Mouse (Mus musculus): Measurements from ENCODE around the gene B4galt3. TPM values are rescaled to one million over a fixed set of nuclear protein-coding genes. Genes with fewer than 3 reads are reported as not detected.
A peak's percentile ranks its signal among the peaks of the same experiment; 100 is the strongest.

B4galt3 gene
- polyA plus RNA-seq (2016; fragmentation: Nextera tagmentation; extraction: Ambion mirVana): 53.3 and 62.4 TPM in 2 replicates

DNA sequence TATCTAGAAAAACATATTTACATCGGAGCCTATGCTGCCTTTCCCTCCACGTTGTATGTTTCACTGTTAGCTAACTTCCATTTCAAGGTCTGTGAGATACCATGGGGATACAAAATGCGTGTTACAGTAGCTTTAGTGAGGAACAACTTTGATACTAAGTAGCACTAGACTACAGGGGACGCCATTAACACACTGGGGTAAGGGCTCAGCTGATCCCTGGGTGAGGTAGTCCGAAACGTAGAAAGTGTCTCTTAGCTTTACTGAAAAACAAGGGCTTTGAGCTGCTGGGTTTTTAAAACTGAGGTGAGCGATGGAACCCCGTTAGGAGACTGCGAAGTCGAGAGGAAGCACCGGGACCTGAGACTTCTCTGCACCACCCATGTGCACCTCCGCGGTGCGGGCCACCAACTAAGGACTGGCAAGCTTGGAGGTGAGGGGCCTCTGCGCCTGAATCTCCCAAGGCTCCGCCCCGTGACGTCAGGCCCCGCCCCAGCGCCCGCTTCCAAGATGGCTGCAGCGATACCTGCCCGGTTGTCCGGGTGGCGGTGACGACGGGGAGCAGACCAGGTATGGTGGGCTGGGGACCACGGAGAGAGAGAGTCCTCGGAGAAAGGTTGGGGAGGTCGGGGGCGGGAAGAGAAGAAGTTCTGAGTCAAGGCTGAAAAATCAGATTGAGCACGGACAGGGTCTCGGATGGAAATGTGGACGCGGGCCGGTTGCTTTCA is at the start of gene B4galt3:
Gene B4galt3 (plus strand): TSS at position 481 of the 725 bp plus-strand sequence.
- Histone ChIP-seq H3K4me3 (peak within 1 kb of the TSS; percentile 86), H3K27ac (peak within 1 kb of the TSS; percentile 92), H3K27me3 (ENCODE audit: insufficient read depth, poor library complexity, severe bottlenecking) (no peaks in the 10 kb centered on the region), H3K4me1 (peaks cover 21% of the 10 kb centered on the region), H3K36me3 (peaks cover 33% of the 10 kb centered on the region), H3K9me3 (no peaks in the 10 kb centered on the region)
- 3% methylated on average over 36 of the region's 36 CpGs for WGBS
- DNase-seq (ENCODE audit: low spot score): peak; percentile 97

DNA sequence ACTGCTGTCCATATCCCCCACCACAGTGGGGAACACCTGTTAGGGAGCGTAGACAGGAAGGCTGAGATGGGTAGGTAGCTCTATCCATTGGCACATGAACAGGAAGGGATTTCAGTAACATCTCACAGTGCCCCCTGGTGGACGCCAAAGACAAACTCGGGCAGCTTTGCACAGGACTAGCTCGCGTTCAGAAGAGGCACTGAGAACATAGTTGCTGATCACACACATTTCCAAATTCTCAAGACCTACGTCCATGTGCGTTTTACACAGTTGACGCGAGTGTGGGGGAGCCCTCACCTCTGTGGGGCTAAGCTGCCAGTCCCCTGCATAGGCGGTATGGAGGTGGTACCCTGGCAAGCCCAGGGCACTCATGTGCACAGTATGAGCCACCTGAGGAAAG is 49.3 kb upstream of the B4galt3 start:
- Histone ChIP-seq H3K9me3 (no peaks in the 10 kb centered on the region), H3K27ac (no peak overlapping the region), H3K27me3 (ENCODE audit: insufficient read depth, poor library complexity, severe bottlenecking) (no peaks in the 10 kb centered on the region), H3K36me3 (peaks cover 31% of the 10 kb centered on the region), H3K4me1 (peaks cover 23% of the 10 kb centered on the region), H3K4me3 (peak overlapping the region; percentile 77)
- DNase-seq (ENCODE audit: low spot score): peak; percentile 91
- WGBS: 9% methylated on average over 10 of the region's 10 CpGs

DNA sequence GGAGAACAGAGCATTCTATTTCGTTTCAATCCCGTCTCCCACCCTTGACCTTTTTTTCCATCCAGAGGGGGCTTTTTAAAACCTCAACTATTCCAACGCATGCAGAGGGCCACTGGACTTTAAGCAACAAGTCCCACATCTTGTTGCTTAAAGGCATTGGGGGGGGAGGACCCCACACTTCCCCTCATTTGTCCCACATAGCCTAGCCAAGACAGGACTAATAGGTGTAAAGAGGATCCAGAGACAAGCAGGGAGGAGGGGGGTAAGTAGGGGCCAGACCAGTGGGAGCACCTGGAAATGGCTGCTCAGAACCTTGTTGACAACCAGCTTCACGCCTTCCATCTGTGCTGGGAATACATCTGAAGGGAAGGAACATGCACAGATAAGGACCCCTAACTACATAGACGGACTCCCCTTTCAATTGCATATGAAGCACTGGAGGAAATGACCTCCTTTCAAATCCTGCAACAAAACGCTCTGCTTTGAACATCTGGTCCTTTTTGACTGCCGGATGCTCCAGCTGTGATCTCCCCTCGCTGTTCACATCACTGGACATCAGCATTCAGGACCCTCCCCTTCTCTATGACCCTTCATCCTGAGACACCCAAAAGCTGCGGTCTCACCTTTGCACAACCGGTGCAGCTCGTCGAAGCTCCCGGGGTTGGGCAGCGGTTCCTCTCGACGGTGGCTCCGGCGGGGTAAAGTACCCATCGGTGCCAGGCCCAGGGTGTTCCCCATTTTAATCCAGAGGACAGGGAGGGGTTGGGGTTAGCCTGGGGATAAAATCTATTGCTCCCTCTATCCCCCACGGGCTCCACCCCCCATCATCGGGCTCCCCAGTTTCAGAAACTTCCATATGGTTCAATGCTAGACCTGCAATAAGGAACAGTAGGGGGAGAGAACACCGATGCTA is 48.6 kb upstream of the B4galt3 start:
- H3K27ac ChIP-seq: peak overlapping the region; percentile 91
- H3K4me1 ChIP-seq: peaks cover 17% of the 10 kb centered on the region
- DNase-seq (ENCODE audit: low spot score): no peak
- 7% methylated on average over 22 of the region's 22 CpGs for WGBS
- H3K4me3 ChIP-seq: peak overlapping the region; percentile 77
- peaks cover 31% of the 10 kb centered on the region for H3K36me3 ChIP-seq
- H3K9me3 ChIP-seq: no peaks in the 10 kb centered on the region
- H3K27me3 ChIP-seq (ENCODE audit: insufficient read depth, poor library complexity, severe bottlenecking): no peaks in the 10 kb centered on the region

DNA sequence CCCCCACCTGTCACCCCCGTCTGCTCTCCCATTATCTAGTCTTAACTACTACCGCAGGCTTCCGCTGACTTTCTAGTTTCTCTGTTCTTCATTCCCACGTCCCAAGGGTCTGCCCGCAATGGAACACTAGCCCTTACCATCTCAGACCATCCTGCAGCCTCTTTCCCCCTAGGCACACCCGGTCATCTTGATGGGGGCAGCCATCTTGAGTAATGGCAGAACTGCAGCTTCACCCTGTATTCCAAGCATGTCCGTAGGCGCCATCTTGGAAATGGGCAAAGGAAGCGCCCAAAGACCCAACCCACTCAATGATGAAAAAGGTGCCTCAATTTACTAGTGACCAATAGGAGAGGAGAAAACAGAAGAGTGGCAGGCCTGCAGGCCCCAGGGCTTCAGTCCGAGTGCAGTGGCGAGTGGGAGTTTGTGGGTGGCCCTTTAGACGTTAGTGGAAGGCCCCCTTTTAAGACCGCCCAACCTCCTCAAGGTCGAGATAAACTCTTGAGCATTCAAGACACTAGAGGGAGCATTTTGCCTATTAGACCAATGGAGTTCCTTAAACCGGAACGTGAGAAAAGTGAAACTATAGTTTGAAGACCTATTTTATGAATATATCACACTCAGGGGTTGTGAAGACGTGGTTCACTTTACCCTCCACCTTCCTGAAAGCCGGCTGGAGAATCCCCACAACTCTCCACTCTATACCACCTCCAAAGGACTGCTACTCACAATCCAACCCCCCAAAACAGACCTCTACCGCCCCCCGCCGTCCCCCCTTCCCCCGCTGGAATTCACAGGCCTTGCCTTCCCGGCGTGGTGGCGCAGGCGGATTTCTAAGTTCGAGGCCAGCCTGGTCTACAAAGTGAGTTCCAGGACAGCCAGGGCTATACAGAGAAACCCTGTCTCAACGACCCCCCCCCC is 47.6 kb upstream of the B4galt3 start, which contains the start of gene Tomm40l:
Gene Tomm40l (minus strand): TSS at position 277 of the 918 bp plus-strand sequence.
- DNase-seq (ENCODE audit: low spot score): peak; percentile 99
- H3K27ac ChIP-seq: peak within 1 kb of the TSS; percentile 91
- peaks cover 16% of the 10 kb centered on the region for H3K4me1 ChIP-seq
- no peaks in the 10 kb centered on the region for H3K27me3 ChIP-seq (ENCODE audit: insufficient read depth, poor library complexity, severe bottlenecking)
- H3K9me3 ChIP-seq: no peaks in the 10 kb centered on the region
- H3K4me3 ChIP-seq: peak within 1 kb of the TSS; percentile 77
- H3K36me3 ChIP-seq: peaks cover 28% of the 10 kb centered on the region
- 2% methylated on average over 28 of the region's 28 CpGs for WGBS

DNA sequence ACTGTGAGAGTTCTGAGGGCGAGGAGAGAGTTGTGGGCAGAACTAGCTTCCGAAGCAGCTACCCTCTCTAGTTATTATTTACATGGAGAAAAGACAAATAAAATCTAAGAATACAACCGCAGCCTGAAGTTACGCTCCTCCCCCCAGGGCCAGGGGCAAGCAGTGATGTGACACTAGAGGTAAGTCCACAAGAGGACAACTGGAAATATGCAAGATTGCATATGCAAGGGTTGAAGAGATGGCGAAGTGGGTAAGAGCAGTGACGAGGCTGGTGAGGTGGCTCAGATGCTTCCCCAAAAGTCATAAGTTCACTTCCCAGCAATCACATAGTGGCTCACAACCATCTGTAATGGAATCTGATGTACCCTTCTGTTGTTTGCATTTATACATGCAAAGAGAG is 47.0 kb upstream of the B4galt3 start:
- Histone ChIP-seq H3K27me3 (ENCODE audit: insufficient read depth, poor library complexity, severe bottlenecking) (no peaks in the 10 kb centered on the region), H3K27ac (peak overlapping the region; percentile 91), H3K4me3 (peak overlapping the region; percentile 77), H3K36me3 (peaks cover 21% of the 10 kb centered on the region), H3K4me1 (peaks cover 16% of the 10 kb centered on the region), H3K9me3 (no peaks in the 10 kb centered on the region)
- 84% methylated on average over 6 of the region's 6 CpGs for WGBS
- no peak for DNase-seq (ENCODE audit: low spot score)

DNA sequence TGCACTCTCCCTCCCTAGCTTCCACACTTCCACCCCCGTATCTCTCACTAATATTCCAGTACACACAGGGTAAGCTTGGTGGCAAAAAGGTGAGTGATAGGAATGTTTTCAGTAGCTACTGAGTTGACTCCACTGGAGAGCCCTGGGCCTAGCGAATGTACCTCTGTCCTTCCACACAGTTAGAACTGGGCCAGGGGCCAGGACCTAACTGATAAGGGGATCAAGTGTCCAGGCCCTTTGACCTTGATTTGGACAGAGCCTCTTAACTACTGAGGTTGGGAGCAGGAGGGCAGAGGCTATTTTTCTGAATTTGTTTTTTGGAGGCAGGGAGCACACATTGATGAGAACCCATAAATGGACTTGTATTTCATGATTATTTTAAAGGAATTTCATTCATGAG is 46.3 kb upstream of the B4galt3 start:
- Histone ChIP-seq H3K4me3 (no peak overlapping the region), H3K9me3 (no peaks in the 10 kb centered on the region), H3K27ac (0 out of 2 replicates have a peak overlapping the region, but pooled peaks have one; percentile 16), H3K36me3 (peaks cover 15% of the 10 kb centered on the region), H3K4me1 (peaks cover 16% of the 10 kb centered on the region), H3K27me3 (ENCODE audit: insufficient read depth, poor library complexity, severe bottlenecking) (no peaks in the 10 kb centered on the region)
- WGBS: 64% methylated on average over 2 of the region's 2 CpGs
- no peak for DNase-seq (ENCODE audit: low spot score)

DNA sequence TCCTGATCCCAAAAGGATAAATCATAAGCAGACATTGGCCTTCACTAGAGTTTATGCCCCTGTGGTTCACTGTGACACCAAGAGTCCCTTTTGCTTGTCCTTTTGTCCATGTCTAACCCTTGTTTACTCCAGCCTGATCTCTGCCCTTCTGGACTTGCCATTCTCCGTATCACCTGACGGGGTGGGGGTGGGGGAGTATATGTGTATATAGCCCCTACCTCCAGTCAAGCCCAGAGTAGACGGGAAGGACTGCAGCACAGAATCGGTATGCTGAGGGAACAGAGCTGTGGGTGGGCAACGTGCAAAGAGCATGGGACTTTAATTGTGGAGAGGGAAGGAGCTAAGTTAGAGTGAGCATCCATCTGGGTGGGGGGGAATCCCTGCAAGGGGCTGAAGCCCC is 45.3 kb upstream of the B4galt3 start, which contains the start of gene Apoa2:
Gene Apoa2 (plus strand): TSS at position 198 of the 400 bp plus-strand sequence.
- WGBS: 79% methylated on average over 5 of the region's 5 CpGs
- Histone ChIP-seq H3K4me1 (peaks cover 20% of the 10 kb centered on the region), H3K9me3 (no peaks in the 10 kb centered on the region), H3K36me3 (peaks cover 4% of the 10 kb centered on the region), H3K4me3 (no peak within 1 kb of the TSS; the same call in 1 of the 2 replicates), H3K27ac (0 out of 2 replicates have a peak within 1 kb of the TSS, but pooled peaks have one; percentile 16), H3K27me3 (ENCODE audit: insufficient read depth, poor library complexity, severe bottlenecking) (no peaks in the 10 kb centered on the region)
- no peak for DNase-seq (ENCODE audit: low spot score)

DNA sequence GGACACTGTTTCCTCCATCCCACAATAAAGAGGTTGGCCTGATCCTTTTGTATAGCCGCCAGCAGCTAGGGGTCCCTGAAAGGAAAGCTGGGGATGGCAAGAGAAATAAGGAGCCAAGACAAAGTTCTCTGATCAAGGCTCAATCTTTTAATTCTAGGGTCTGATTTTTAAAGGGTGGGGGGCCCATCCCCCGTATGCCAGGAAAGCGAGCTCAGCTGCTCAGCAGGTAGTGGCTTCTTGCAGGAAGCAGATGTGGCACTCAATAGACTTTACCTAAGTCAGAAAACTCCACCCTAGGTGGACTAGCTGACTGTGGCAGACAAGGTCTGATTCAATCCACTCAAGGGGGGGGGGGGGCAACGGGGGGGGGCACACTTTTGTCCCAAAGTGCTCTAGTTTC is 43.3 kb upstream of the B4galt3 start:
- Histone ChIP-seq H3K4me1 (peaks cover 11% of the 10 kb centered on the region), H3K9me3 (no peaks in the 10 kb centered on the region), H3K27me3 (ENCODE audit: insufficient read depth, poor library complexity, severe bottlenecking) (no peaks in the 10 kb centered on the region), H3K4me3 (no peak overlapping the region), H3K27ac (no peak overlapping the region), H3K36me3 (no peaks in the 10 kb centered on the region)
- 59% methylated on average over 4 of the region's 4 CpGs for WGBS
- DNase-seq (ENCODE audit: low spot score): no peak

DNA sequence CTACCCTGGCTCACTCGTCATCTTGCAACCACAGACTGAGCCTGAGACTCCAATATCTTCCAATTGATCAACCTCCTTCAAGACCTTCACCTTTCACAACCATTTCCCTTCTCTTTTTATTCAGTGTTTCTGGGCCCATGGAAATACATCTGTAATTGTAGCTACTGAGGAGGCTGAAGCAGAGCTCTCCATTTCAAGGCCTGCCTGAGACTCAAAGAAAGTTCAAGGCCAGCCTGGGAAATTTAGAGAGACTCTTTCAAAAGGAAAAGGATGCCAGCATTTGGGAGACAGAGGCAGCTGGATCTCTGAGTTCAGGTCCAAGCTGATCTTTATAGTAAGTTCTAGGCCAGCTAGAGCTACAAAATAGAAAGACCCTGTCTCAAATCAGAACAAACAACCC is 42.2 kb upstream of the B4galt3 start:
- H3K4me1 ChIP-seq: peaks cover 10% of the 10 kb centered on the region
- 77% methylated on average over 1 of the region's 1 CpGs for WGBS
- H3K36me3 ChIP-seq: no peaks in the 10 kb centered on the region
- H3K4me3 ChIP-seq: no peak overlapping the region
- H3K9me3 ChIP-seq: no peaks in the 10 kb centered on the region
- no peak overlapping the region for H3K27ac ChIP-seq
- DNase-seq (ENCODE audit: low spot score): no peak
- H3K27me3 ChIP-seq (ENCODE audit: insufficient read depth, poor library complexity, severe bottlenecking): no peaks in the 10 kb centered on the region

DNA sequence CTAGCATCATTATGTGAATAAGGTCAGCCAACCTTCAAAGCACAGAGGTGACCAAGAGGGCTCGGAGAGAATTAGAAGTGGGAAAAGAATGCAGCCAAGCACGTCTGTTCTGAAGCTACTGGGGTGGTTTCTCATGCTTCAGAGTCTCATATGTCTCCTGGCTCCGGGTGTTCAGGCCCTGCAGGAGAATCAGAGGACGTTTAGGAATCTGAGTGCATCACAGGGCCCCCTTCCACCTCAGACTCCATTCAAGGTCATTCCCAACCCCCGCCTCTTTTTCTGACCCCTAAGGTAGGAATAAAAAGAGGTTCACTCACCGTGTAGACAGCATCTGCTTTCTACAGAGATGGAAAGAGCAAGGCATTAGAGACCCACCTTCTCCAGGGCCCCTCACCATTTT is 40.4 kb upstream of the B4galt3 start:
- Histone ChIP-seq H3K36me3 (peaks cover 12% of the 10 kb centered on the region), H3K27me3 (ENCODE audit: insufficient read depth, poor library complexity, severe bottlenecking) (no peaks in the 10 kb centered on the region), H3K4me1 (peaks cover 25% of the 10 kb centered on the region), H3K27ac (no peak overlapping the region; the same call in none of the 2 replicates), H3K4me3 (no peak overlapping the region), H3K9me3 (no peaks in the 10 kb centered on the region)
- 62% methylated on average over 6 of the region's 6 CpGs for WGBS
- DNase-seq (ENCODE audit: low spot score): no peak

DNA sequence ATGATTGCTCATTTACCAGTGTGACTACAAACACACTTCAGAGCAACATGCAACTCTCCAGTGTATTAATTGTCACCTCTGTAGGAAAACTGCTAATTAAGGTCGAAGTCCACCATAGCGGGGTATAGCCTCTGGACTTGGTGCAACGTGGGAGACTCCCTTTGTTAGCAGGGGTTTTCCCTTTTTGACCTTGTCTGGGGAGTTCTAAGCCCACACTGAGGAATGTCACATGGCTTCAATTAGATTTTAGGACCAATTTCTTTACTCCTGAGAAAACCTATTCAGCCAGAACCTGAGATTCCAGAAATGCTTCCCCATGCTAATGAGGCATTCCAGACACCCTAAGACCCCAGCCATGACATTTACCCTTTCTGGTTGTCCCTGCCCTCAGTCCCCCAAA is 39.9 kb upstream of the B4galt3 start:
- no peaks in the 10 kb centered on the region for H3K27me3 ChIP-seq (ENCODE audit: insufficient read depth, poor library complexity, severe bottlenecking)
- peaks cover 25% of the 10 kb centered on the region for H3K4me1 ChIP-seq
- H3K27ac ChIP-seq: peak overlapping the region; percentile 16; the same call in 1 of the 2 replicates
- 78% methylated on average over 3 of the region's 3 CpGs for WGBS
- DNase-seq (ENCODE audit: low spot score): no peak
- no peaks in the 10 kb centered on the region for H3K9me3 ChIP-seq
- H3K36me3 ChIP-seq: peaks cover 16% of the 10 kb centered on the region
- H3K4me3 ChIP-seq: no peak overlapping the region

DNA sequence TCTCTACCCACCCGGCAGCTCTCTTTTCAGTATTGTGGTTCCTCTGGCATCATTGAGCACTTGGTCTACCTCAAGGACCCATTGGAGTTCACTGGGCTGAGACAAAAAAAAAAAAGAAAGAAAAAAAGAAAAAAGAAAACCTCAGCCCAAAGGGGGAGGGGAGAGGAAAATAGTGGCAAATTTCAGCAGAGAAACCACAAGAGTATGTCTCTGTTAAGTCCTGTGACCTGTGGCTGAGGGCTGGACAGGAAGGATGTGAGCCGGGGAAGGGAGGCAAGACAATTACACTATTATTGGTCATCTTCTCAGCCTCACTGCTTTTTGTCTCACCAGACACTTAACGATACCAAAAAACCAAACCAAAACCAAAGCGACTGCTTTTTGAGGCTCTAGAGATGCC is 38.3 kb upstream of the B4galt3 start:
- Histone ChIP-seq H3K4me1 (peaks cover 30% of the 10 kb centered on the region), H3K9me3 (no peaks in the 10 kb centered on the region), H3K27ac (no peak overlapping the region), H3K27me3 (ENCODE audit: insufficient read depth, poor library complexity, severe bottlenecking) (no peaks in the 10 kb centered on the region), H3K36me3 (peaks cover 32% of the 10 kb centered on the region), H3K4me3 (no peak overlapping the region)
- 71% methylated on average over 4 of the region's 4 CpGs for WGBS
- no peak for DNase-seq (ENCODE audit: low spot score)

Measured in heart, embryonic 10.5 days (tissue).